Mouse (Mus musculus) ES-E14 (cell line): ENCODE measurements at regions not wholly inside any gene's neighbourhood (a gene's known extent, or its start where the extent isn't known, plus 50 kb on each side); places are given as distances from the start of the nearest gene placed in this dataset.

Experiments used
- CHD2 ChIP-seq: IDR thresholded peaks from 2 replicates; pipeline ENCODE4 v1.6.1; 2014; ENCODE audit warnings: mild to moderate bottlenecking, low read depth, low read length, inconsistent platforms
- HCFC1 ChIP-seq: IDR thresholded peaks from 2 replicates; pipeline ENCODE4 v1.6.1; 2012; ENCODE audit warnings: low read length, inconsistent platforms, borderline replicate concordance; ENCODE audit not compliant: insufficient read depth

DNA sequence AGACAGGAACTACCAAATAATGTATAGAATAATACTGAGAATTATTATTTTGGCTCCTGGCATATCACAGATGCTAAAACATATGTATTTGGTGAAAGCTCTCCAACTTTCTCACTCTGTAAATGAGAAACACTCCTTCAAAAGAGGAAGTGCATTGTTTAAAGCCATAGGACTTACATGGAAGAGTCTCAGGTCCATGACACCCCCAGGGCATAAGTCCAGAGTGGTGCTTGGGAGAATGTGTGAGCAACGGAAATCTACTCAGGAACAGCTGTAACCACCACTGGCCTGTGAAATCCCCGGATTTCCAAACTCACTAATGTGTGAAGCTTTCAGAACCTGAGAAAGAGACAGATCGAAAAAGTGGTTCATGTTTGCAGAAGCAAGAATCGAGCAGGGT, 445.1 kb downstream of the Prdm2 start:
- TF ChIP-seq CHD2 (no peak), HCFC1 (no peak)
